Mouse (Mus musculus): ENCODE measurements around the gene Serpina3m. TPM values are rescaled to one million over a fixed set of nuclear protein-coding genes. Genes with fewer than 3 reads are reported as not detected.
A peak's percentile ranks its signal among the peaks of the same experiment; 100 is the strongest.

Gene Serpina3m
- polyA plus RNA-seq, 1 experiment from 2014 or later = not detected

GRCm38 (mm10) chr12:104414576-104414975 is 76.3 kb downstream of the Serpina3m start:
- WGBS = 71% methylated on average over 2 of the region's 2 CpGs
- H3K9me3 ChIP-seq (ENCODE audit: control insufficient read depth, low read length) = no peaks in the 10 kb centered on the region
- no peaks in the 10 kb centered on the region for H3K4me1 ChIP-seq (ENCODE audit: control insufficient read depth, insufficient read depth, low read length)
- ATAC-seq (ENCODE audit: low FRiP score, low TSS enrichment) = no peak
- no peak overlapping the region for H3K27ac ChIP-seq (ENCODE audit: low read depth, low read length)
- H3K9ac ChIP-seq (ENCODE audit: low read depth, low read length) = no peak overlapping the region
- no peaks in the 10 kb centered on the region for H3K36me3 ChIP-seq (ENCODE audit: control insufficient read depth, insufficient read depth, low read length)
- H3K4me3 ChIP-seq (ENCODE audit: low read length) = no peak overlapping the region
- H3K27me3 ChIP-seq (ENCODE audit: control insufficient read depth, insufficient read depth, low read length) = no peaks in the 10 kb centered on the region
- H3K4me2 ChIP-seq (replicated peaks; ENCODE audit: low read depth, low read length) = no peak overlapping the region

GRCm38 (mm10) chr12:104415625-104416315 is 77.5 kb downstream of the Serpina3m start:
- H3K9ac ChIP-seq (ENCODE audit: low read depth, low read length) = no peak overlapping the region
- no peaks in the 10 kb centered on the region for H3K4me1 ChIP-seq (ENCODE audit: control insufficient read depth, insufficient read depth, low read length)
- H3K27ac ChIP-seq (ENCODE audit: low read depth, low read length) = no peak overlapping the region
- H3K27me3 ChIP-seq (ENCODE audit: control insufficient read depth, insufficient read depth, low read length) = no peaks in the 10 kb centered on the region
- 32% methylated on average over 6 of the region's 6 CpGs for WGBS
- H3K36me3 ChIP-seq (ENCODE audit: control insufficient read depth, insufficient read depth, low read length) = no peaks in the 10 kb centered on the region
- H3K4me3 ChIP-seq (ENCODE audit: low read length) = no peak overlapping the region
- peak; percentile 63 for ATAC-seq (ENCODE audit: low FRiP score, low TSS enrichment)
- no peak overlapping the region for H3K4me2 ChIP-seq (replicated peaks; ENCODE audit: low read depth, low read length)
- no peaks in the 10 kb centered on the region for H3K9me3 ChIP-seq (ENCODE audit: control insufficient read depth, low read length)

GRCm38 (mm10) chr12:104418340-104419135 is 80.3 kb downstream of the Serpina3m start:
- Histone ChIP-seq H3K9ac (ENCODE audit: low read depth, low read length) (no peak overlapping the region), H3K27me3 (ENCODE audit: control insufficient read depth, insufficient read depth, low read length) (no peaks in the 10 kb centered on the region), H3K4me1 (ENCODE audit: control insufficient read depth, insufficient read depth, low read length) (no peaks in the 10 kb centered on the region), H3K9me3 (ENCODE audit: control insufficient read depth, low read length) (no peaks in the 10 kb centered on the region), H3K4me3 (ENCODE audit: low read length) (peak overlapping the region; percentile 17; the same call in 1 of the 2 replicates), H3K4me2 (replicated peaks; ENCODE audit: low read depth, low read length) (peak overlapping the region; percentile 38), H3K27ac (ENCODE audit: low read depth, low read length) (no peak overlapping the region), H3K36me3 (ENCODE audit: control insufficient read depth, insufficient read depth, low read length) (no peaks in the 10 kb centered on the region)
- peak; percentile 63 for ATAC-seq (ENCODE audit: low FRiP score, low TSS enrichment)
- WGBS = 18% methylated on average over 17 of the region's 17 CpGs

DNA sequence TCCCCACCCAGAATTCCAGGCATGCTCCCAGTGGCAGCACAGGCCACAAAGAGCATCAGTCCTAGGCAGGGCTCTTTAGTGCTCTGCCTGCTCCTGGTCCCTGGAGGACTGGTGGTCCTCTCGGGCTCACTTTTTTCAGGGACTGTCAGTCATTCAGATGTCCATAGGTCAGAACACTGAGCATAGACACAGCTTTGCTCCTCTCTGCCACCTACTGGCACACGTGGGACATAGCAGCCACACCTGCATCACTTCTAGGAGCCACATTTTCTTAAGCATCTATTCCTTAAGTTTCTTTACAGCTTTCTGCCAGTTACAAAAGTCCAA is 80.8 kb downstream of the Serpina3m start:
- 0 out of 2 replicates have a peak, but pooled peaks have one; percentile 2 for ATAC-seq (ENCODE audit: low FRiP score, low TSS enrichment)
- no peak overlapping the region for H3K9ac ChIP-seq (ENCODE audit: low read depth, low read length)
- no peak overlapping the region for H3K27ac ChIP-seq (ENCODE audit: low read depth, low read length)
- no peaks in the 10 kb centered on the region for H3K27me3 ChIP-seq (ENCODE audit: control insufficient read depth, insufficient read depth, low read length)
- 7% methylated on average over 2 of the region's 2 CpGs for WGBS
- no peaks in the 10 kb centered on the region for H3K36me3 ChIP-seq (ENCODE audit: control insufficient read depth, insufficient read depth, low read length)
- no peaks in the 10 kb centered on the region for H3K9me3 ChIP-seq (ENCODE audit: control insufficient read depth, low read length)
- no peak overlapping the region for H3K4me3 ChIP-seq (ENCODE audit: low read length)
- no peak overlapping the region for H3K4me2 ChIP-seq (replicated peaks; ENCODE audit: low read depth, low read length)
- no peaks in the 10 kb centered on the region for H3K4me1 ChIP-seq (ENCODE audit: control insufficient read depth, insufficient read depth, low read length)

- H3K27me3 ChIP-seq (ENCODE audit: control insufficient read depth, insufficient read depth, low read length) = no peaks in the 10 kb centered on the region
- peak; percentile 30 for ATAC-seq (ENCODE audit: low FRiP score, low TSS enrichment)
- no peak overlapping the region for H3K27ac ChIP-seq (ENCODE audit: low read depth, low read length)
- no peaks in the 10 kb centered on the region for H3K4me1 ChIP-seq (ENCODE audit: control insufficient read depth, insufficient read depth, low read length)
- no peak overlapping the region for H3K4me2 ChIP-seq (replicated peaks; ENCODE audit: low read depth, low read length)
- no peaks in the 10 kb centered on the region for H3K36me3 ChIP-seq (ENCODE audit: control insufficient read depth, insufficient read depth, low read length)
- no peaks in the 10 kb centered on the region for H3K9me3 ChIP-seq (ENCODE audit: control insufficient read depth, low read length)
- H3K4me3 ChIP-seq (ENCODE audit: low read length) = no peak overlapping the region
- WGBS = 63% methylated on average over 11 of the region's 11 CpGs
- H3K9ac ChIP-seq (ENCODE audit: low read depth, low read length) = no peak overlapping the region
Observed at GRCm38 (mm10) chr12:104422615-104423392, 84.5 kb downstream of the Serpina3m start.

GRCm38 (mm10) chr12:104425591-104425990 is 87.3 kb downstream of the Serpina3m start:
- Histone ChIP-seq H3K27ac (ENCODE audit: low read depth, low read length) (no peak overlapping the region), H3K4me3 (ENCODE audit: low read length) (no peak overlapping the region), H3K9me3 (ENCODE audit: control insufficient read depth, low read length) (no peaks in the 10 kb centered on the region), H3K27me3 (ENCODE audit: control insufficient read depth, insufficient read depth, low read length) (no peaks in the 10 kb centered on the region), H3K4me2 (replicated peaks; ENCODE audit: low read depth, low read length) (no peak overlapping the region), H3K9ac (ENCODE audit: low read depth, low read length) (no peak overlapping the region), H3K36me3 (ENCODE audit: control insufficient read depth, insufficient read depth, low read length) (no peaks in the 10 kb centered on the region), H3K4me1 (ENCODE audit: control insufficient read depth, insufficient read depth, low read length) (no peaks in the 10 kb centered on the region)
- 82% methylated on average over 3 of the region's 3 CpGs for WGBS
- ATAC-seq (ENCODE audit: low FRiP score, low TSS enrichment) = no peak

- ATAC-seq (ENCODE audit: low FRiP score, low TSS enrichment) = peak; percentile 49; the same call in 1 of the 2 replicates
- Histone ChIP-seq H3K9me3 (ENCODE audit: control insufficient read depth, low read length) (no peaks in the 10 kb centered on the region), H3K4me1 (ENCODE audit: control insufficient read depth, insufficient read depth, low read length) (no peaks in the 10 kb centered on the region), H3K4me3 (ENCODE audit: low read length) (no peak overlapping the region), H3K4me2 (replicated peaks; ENCODE audit: low read depth, low read length) (no peak overlapping the region), H3K27ac (ENCODE audit: low read depth, low read length) (no peak overlapping the region), H3K9ac (ENCODE audit: low read depth, low read length) (no peak overlapping the region), H3K27me3 (ENCODE audit: control insufficient read depth, insufficient read depth, low read length) (no peaks in the 10 kb centered on the region), H3K36me3 (ENCODE audit: control insufficient read depth, insufficient read depth, low read length) (no peaks in the 10 kb centered on the region)
- WGBS = 5% methylated on average over 7 of the region's 7 CpGs
Observed at GRCm38 (mm10) chr12:104426915-104427314, 88.6 kb downstream of the Serpina3m start.

DNA sequence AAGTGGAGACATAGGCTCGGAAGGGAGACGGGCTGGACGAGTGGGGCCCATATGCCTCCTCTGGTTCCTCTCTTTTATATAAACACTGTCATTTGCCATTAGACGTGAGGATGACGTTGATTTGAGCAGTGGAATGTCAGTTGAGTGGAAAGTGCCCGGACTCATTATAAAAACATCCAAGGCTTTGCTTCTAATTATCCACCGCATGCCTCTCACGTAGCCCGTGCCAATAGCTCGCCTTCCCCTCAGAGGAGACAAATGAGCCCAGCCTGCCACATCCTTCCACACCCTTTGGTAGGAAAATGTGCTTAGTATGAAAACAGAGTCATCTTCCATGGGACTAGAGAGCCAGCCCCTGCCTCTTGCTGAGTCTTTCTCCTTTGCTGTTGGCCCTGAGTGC is 93.1 kb downstream of the Serpina3m start:
- Histone ChIP-seq H3K27me3 (ENCODE audit: control insufficient read depth, insufficient read depth, low read length) (no peaks in the 10 kb centered on the region), H3K9ac (ENCODE audit: low read depth, low read length) (no peak overlapping the region), H3K9me3 (ENCODE audit: control insufficient read depth, low read length) (no peaks in the 10 kb centered on the region), H3K4me3 (ENCODE audit: low read length) (no peak overlapping the region), H3K36me3 (ENCODE audit: control insufficient read depth, insufficient read depth, low read length) (no peaks in the 10 kb centered on the region), H3K4me2 (replicated peaks; ENCODE audit: low read depth, low read length) (no peak overlapping the region), H3K4me1 (ENCODE audit: control insufficient read depth, insufficient read depth, low read length) (no peaks in the 10 kb centered on the region), H3K27ac (ENCODE audit: low read depth, low read length) (no peak overlapping the region)
- 70% methylated on average over 10 of the region's 10 CpGs for WGBS
- no peak for ATAC-seq (ENCODE audit: low FRiP score, low TSS enrichment)

All from kidney, embryonic 14.5 days (tissue).